Mouse (Mus musculus): Measurements from ENCODE around the gene Umad1. TPM values are rescaled to one million over a fixed set of nuclear protein-coding genes. Genes with fewer than 3 reads are reported as not detected.

Umad1 gene
- polyA plus RNA-seq (2012; rRNA removed): 32.9 and 36.1 TPM in 2 replicates

DNA sequence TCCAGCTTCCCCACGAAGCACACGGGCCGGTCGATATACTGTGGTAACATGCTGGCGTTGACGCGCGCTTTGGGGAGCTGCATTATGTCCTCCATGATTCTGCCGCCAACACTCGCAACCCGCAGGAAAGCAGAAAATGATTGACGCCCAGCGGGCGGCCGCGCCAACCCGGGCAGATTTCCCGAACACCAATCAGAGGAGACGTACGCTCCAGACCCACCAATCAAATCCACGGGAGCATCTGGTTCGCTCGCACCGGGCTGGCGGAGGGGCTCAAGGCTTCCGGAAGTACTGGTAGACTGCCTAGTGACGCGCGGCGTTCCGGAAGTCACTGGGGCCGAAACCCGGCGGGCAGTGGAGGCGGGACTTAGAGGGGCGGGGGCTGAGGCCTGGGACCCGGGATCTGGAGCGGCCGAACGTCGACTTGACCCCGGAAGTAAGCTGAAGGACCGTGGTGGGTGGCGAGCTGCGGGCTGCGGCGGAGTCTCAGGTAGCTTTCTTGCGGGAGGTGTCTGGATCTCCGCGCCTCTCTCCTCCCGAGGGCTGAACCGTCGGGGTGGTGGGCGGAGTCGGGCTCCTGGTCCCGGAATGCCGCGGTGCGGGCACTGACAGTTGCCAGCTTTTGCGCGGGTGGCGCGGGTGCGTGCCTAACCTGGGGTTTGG is at the start of gene Umad1, which contains the start of the genes Rpa3 and Gm45062:
TSS of gene Umad1 (plus strand) at position 285 of the 663 bp plus-strand sequence.
TSS of gene Rpa3 (minus strand) at position 170 of the 663 bp plus-strand sequence.
TSS of gene Gm45062 (plus strand) at position 447 of the 663 bp plus-strand sequence.
- DNase-seq (ENCODE audit: extremely low spot score in 1 of 2, low spot score in 1 of 2): peak; percentile 98 to 99

DNA sequence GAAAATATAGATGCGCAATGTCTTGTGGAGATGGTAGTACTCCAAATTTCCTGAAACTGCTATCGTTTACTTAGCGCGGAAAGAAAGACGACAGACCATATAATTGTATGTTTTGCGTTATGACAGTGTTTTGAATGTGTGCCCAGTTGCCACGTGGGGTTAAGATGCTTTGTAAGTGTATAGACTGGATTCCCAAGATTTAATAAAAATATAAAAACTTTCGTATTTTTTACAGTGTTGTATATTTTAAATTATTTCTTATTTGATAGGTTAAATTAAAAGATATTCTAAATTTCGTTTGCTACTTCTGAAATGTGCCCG is 49.3 kb upstream of the Umad1 start:
- no peak for DNase-seq (ENCODE audit: extremely low spot score in 1 of 2, low spot score in 1 of 2)

DNA sequence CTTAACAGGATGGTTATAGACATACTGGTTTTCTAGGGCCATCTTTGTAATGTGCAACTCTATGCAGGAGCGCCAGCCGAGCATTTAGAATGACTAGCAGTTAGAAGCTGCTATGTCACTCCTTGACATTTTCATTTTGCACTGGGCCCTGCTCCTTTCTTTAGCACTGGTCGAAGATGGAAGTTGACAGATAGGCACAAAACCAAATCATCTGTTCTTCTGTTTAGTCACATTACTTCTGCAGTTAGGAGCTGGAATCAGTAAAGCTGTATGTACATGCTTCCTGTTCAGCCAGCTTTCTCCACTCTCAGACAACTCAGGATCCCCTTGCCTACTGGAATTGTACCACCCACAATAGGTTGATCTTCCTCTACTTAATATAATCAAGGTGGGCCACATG is 48.4 kb upstream of the Umad1 start:
- DNase-seq (ENCODE audit: extremely low spot score in 1 of 2, low spot score in 1 of 2): no peak

DNA sequence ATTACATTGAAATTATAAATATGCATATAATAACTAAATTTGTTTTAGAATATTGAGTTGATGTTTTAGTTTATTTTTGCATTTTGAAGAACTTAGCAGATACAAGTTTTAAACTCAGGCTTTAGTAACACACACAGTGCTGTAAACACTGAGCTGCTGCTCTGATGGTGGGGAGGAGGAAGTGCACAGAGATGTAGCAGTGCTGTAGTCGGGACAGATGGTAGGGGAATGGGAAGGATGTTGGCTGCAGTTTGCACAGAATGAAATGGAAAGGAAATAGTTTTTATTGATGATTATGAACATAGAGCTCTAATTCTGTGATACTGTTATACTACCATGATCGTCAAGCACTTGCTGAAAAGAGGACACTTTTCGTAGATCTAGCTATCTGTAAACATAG is 32.1 kb upstream of the Umad1 start:
- no peak for DNase-seq (ENCODE audit: extremely low spot score in 1 of 2, low spot score in 1 of 2)

DNA sequence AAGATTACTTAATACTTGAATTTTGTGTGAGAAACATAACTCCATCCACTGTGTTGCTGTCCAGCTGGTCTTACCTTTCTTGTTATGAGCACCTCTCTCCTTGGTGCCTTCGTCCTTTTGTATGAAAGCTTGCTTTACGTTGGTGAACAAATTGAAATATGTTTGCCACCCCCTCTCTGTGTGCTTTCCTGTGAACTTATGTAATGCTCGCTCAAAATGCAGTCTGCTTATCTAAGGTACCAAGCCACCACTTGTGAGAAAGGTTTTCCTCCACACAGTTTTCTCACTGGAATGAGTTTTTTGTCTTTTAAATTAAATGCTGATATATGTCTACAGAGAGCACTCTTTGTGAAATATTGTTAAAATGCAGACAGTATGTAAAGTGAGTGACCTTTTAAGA is 30.5 kb upstream of the Umad1 start:
- no peak for DNase-seq (ENCODE audit: extremely low spot score in 1 of 2, low spot score in 1 of 2)

DNA sequence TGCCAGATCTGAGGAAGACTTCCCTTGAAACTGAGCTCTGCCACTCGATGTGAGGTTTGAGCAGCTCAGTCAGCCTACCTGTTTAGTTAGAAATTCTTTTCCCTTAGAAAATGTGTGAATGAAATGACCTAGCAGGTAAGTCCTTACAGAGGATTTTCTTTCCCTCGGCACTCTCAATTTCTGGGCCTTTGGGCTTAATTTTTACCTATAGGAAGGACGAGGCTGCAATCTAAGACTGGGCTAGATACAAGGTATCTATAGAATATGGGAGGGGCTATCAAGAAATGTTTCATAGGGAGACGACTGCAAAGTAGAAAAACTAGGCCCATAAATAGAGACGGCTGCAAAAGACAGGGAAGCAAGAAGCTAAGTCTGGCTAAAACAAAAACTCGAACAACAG is 772 bp upstream of the Umad1 start:
- DNase-seq (ENCODE audit: extremely low spot score in 1 of 2, low spot score in 1 of 2): no peak

DNA sequence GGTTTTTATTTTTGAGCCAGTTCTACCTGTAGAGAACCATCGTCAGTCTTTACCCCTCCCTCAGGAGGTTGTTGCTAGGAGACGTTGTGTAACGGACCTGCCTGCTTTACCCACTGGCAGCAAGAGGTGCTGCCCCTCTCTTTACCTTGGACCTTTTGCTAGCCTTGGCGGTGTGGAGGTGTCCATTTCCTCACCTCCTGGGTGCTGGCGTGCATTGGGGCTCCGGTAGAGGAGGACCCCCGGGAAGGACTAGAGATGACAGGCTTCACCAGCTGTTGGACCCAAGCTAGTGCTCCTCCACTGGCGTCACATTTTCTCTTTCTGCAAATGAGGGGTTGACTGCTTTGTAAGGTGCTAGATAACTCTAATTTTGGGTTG is 568 bp downstream of the Umad1 start:
- peak in 1 of 2 experiments; percentile 28 for DNase-seq (ENCODE audit: extremely low spot score in 1 of 2, low spot score in 1 of 2)

DNA sequence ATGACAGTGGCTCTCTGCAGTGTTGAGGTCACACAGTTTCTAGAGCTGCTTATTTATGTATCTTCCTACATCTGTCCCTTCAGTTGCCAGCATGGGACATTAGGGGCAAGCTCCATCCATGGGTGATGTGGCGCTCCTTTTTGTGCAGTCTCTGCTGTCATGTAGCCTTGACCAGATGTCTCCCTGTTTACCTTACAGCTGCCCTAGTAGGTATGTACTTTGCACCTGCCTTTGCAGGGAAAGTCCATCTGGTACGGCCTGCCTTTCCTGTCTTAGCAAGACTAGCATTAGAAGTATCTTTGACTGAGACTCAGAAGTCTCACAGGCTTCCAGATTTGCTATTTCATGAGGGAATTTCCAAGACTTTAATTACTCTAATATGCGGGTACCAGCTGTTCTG is 12.0 kb downstream of the Umad1 start:
- DNase-seq (ENCODE audit: extremely low spot score in 1 of 2, low spot score in 1 of 2): no peak

DNA sequence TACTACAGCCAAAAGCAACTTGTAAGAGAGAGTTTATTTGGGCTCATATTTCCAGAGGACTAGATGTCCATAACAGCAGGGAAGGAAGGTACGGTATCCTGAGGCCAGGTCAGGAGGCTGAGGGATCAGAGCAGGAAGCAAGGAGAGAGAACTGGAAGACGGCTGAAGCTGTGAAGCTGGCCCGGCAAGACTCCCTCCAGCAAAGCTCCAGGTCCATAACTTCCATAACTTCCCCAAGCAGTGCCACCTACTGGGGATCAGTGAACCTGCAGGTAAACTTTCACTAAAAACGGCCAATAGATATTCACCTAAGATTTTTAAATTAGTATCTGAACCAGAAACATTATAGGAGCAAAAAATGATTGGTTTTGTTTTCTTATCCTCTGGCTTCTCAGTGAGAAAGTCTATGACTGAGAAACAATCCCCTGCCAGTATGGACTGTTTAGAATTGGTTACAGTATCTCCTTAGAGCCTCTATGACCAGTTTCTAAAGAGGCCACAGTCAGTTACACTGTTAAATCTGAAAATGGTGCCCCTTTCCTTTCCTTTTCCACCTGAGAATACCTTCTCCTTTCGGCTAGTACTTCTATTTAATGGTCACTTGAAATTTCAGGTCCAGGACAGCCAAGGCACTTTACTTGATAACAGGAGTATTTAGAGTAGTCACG is 15.4 kb downstream of the Umad1 start:
- peak in 1 of 2 experiments; percentile 52 for DNase-seq (ENCODE audit: extremely low spot score in 1 of 2, low spot score in 1 of 2)

DNA sequence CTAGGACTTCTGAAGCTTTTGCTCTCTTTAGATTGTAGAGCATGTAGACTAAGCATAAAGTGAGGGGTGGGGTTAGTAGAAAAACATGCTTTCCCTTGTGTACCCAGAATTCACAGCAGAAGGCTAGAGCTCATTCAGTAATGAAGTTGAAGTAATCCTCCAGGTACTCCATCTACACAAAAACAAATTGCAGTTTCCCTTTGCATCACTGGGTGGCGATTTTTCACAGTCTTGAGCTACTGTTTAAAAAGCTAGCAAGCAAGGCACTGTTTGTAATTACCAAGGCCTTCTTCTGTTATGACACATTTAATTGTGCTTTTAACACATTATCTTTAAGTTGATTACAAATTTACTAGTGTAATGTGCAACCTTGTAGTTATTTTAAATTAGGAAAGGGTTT is 16.0 kb downstream of the Umad1 start:
- peak; percentile 68 to 92 for DNase-seq (ENCODE audit: extremely low spot score in 1 of 2, low spot score in 1 of 2)

DNA sequence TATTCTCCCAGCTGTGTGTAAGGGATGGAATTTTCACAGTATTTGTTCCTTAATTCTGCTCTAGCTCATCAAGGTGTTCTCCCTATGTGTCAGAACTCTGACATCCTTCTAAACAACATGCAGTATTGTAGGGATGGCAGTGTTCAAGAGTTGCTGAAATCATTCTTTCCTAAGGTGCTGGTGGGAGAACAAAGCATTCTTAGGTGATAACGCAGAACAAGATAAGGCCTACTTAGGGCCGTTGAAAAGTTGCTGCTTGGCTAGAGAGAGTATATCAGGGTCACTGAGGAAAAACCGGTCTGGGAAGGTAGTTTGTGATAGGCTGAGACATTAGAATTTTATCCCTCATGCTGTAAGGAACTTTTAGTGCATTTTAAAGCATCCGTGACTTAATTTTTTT is 17.3 kb downstream of the Umad1 start:
- no peak for DNase-seq (ENCODE audit: extremely low spot score in 1 of 2, low spot score in 1 of 2)

DNA sequence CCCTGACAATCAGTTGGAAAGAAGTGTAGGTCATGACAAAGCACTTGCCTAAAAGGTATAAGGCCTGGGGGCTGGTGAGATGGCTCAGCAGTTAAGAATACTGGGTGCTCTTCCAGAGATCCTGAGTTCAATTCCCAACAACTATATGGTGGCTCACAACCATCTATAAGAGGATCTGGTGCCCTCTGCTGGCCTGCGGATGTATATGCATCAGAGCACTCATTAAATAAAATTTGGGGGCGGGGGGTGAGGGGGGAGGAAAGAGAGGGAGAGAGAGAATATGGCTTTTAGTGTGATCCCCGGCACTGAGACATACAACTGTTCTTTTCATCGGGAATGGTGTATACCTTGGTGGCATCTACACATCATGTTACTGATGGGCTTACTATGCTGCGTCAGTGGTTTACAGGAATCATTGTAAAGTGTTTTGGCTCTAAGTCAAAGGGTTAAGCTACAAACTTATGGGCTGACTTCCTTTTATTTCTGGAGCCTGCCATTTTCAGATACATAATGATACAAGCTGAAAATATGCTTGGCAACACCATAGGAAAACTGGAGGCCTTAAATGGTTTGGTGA is 19.4 kb downstream of the Umad1 start:
- DNase-seq (ENCODE audit: extremely low spot score in 1 of 2, low spot score in 1 of 2): no peak

DNA sequence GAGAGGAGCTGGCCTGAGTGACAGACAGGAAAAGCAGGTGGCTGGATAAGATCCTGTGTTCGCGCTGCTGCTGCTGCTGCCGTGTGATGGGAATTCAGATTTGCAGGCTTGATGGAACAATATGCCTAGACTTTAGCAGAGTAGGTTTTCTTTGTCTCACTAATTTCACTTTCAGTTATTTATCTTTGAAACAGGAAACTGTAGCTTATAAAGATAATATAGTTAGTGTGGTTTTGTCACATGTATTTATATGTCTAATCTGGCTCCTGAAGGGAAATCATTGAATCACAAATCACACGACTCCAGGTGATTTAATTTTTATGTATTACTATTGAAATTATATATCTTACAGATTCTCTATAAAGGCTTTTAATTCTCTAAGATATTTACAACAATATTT is 24.2 kb downstream of the Umad1 start:
- no peak for DNase-seq (ENCODE audit: extremely low spot score in 1 of 2, low spot score in 1 of 2)

DNA sequence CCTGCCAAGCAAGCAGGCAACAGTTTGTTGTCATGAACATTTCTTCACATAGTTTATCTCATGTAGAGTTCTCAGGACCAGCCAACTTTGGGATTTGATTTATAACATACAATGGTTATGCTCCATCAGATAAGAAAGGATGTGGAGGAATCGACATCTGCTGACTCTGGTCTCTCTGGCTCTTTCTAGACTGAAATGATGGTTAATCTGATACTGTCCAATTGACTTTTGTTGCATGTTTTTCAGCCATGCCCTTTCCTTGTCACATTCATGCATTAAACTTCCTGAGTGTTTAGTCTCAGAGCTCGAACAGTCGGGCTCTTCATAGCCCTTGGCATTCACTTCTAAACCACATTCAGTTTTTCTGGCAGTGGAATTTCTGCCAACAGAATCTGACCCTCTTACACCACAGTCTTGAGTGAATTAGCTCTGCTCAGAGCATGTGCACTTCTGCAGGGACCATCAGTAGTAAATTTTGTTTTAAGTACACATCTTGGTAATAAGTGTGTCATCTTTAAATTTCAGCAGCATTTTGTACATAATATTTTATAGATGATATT is 26.4 kb downstream of the Umad1 start:
- no peak for DNase-seq (ENCODE audit: extremely low spot score in 1 of 2, low spot score in 1 of 2)

DNA sequence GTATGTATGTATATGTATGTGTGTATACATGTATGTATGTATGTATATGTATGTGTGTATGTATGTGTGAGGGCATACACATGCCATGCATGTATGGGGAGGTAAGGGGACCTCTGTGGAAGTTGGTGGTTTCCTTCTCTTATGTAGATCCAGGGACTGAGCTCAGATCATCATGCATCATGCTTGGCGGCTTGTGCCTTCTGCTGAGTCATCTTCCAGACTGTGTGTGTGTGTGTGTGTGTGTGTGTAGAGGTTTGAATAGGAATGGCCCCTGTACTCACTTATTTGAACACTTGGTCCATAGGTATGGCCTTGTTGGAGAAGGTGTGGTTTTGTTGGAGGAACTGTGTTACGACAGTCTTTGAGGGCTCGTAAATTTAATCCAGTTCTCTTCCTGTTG is 27.1 kb downstream of the Umad1 start:
- DNase-seq (ENCODE audit: extremely low spot score in 1 of 2, low spot score in 1 of 2): no peak

DNA sequence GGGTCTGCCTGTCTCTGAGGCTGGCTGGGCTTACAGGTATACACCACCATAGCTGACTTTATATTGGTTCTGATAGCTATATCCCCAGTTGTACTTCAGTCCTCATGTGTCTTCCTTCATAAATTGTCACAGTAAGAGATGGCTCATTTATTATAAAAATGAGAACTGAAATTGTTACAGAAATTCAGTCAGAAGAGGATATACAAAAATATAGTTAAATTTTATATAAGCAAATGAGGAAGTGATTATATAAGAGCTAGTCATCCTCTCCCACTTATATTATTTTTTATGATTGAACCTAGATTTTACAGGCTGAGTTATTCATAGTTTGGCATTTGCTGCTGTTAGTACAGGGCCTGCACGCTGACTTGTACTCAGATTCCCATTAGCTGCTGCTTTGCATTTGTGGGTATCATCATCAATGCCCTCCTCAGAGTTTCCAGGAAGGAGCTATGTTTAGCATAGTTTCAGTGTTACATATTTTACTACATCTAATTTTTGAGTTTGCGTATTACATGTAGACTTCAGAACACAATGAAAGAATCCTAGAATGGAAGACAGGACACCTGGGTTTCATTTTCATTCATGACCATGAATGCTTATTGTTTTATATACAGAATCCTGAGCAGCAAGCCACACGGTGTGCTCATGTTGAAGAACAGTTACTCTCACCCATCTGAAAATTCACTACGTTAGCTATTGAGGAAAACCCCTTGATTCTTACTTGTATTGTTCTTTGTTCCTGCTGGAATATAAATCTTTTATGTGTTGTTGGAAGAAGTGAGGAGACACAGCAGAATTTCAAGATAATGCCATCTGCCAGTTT is 29.9 kb downstream of the Umad1 start:
- DNase-seq (ENCODE audit: extremely low spot score in 1 of 2, low spot score in 1 of 2): peak in 1 of 2 experiments; percentile 39

DNA sequence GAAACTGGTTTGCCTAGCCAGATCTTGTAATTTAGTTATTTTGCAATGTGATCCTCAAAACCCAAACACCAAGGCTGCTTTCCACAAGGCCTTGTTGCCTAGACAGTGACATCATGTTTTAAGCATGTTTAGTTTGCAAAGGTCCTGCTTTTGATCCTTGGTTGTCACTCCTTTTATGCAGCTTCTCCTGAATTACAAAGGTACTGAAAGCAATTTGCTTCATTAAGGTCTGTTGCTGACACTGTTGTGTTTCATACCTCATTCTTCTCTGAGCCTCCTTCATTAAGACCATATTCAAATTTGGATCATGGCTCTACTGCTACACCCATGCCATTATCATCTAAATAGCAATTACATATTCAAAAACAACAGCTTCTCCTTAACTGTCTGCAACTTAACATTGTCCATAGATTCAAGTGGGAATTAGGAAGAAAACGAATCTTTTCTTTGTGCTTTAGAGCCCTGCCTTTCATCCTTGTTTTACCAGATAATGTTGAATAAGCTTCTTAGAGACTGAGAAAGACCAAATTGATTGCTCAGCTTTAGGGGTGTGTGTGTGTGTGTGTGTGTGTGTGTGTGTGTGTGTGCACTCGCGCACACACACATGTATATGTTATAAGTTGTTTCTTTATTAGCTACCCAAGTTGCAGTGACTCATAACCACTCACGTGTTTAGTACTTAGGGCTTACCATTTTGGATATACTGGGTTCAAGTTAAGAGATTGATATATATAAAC is 35.1 kb downstream of the Umad1 start:
- no peak for DNase-seq (ENCODE audit: extremely low spot score in 1 of 2, low spot score in 1 of 2)

DNA sequence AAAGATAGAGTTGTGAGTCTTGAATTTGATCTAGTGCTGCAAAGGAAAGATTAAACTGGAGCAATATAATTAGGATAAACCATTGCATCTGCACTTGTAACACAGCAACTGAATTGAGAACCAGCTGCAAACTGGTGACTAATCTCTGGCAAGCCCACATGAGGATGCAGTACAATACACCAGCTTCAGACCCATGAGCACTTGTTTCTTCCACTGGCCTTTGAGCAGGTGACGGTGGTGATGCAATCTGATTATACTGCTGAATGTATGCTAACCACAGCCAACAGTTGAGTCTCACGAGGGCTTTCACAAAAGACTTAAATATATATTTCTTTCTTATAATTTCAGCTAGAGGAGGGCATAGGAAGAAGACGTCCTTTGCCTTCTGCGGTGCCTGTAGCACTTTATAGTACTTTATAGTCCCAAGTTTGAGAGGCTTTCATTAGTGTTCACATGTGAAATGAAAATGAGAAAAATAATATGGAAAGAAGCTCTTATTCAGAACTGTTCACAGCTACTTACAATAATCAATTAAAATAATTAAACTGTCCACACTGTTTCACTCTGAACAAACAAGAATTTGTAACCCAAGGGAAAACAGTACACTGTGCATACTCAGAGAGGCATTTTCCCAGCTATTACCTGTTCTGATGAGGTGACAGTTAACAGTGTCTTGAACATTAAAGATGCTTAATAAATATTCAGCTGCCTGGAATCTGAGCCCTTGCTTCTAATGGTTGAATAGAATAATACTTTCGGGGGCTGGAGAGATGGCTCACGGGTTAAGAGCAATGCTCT is 40.2 kb downstream of the Umad1 start:
- no peak for DNase-seq (ENCODE audit: extremely low spot score in 1 of 2, low spot score in 1 of 2)

Data from frontal cortex, adult 2 months (tissue).